Mouse (Mus musculus) heart, adult 2 months (tissue): Measurements from ENCODE around the gene Cnksr3. TPM values are rescaled to one million over a fixed set of nuclear protein-coding genes. Genes with fewer than 3 reads are reported as not detected.

Experiments
- DNase-seq, 2 experiments: peaks; one replicate each; pipeline ENCODE4 v3.0.0; 2021
- H3K27ac ChIP-seq: fragments of 200-600 bp; 2 replicates; pipeline ENCODE4 v1.8.1; 2022
- H3K27me3 ChIP-seq: fragments of 200-500 bp; 2 replicates; pipeline ENCODE4 v1.6.1; 2012; ENCODE audit warnings: mild to moderate bottlenecking, low read length, inconsistent platforms, mixed read lengths; ENCODE audit not compliant: control insufficient read depth, insufficient read depth
- H3K36me3 ChIP-seq: fragments of 200-500 bp; 2 replicates; pipeline ENCODE4 v1.6.1; 2012; ENCODE audit warnings: low read length, inconsistent platforms; ENCODE audit not compliant: control insufficient read depth, insufficient read depth
- H3K4me1 ChIP-seq: fragments of 200-500 bp; 2 replicates; pipeline ENCODE4 v1.6.1; 2011; ENCODE audit warnings: low read length; ENCODE audit not compliant: control insufficient read depth, insufficient read depth
- H3K4me3 ChIP-seq: fragments of 200-600 bp; 2 replicates; pipeline ENCODE4 v1.8.1; 2022
- H3K79me2 ChIP-seq: fragments of 200-500 bp; replicated peaks from 2 replicates; pipeline ENCODE4 v1.6.1; 2012; ENCODE audit warnings: mild to moderate bottlenecking, inconsistent platforms, low read length, moderate library complexity, mixed read lengths; ENCODE audit not compliant: control insufficient read depth, insufficient read depth
- H3K9ac ChIP-seq: fragments of 200-500 bp; 2 replicates; pipeline ENCODE4 v1.6.1; 2012; ENCODE audit warnings: low read depth, mild to moderate bottlenecking, control low read depth, inconsistent platforms, low read length, mixed read lengths
- CTCF ChIP-seq: fragments of 200-600 bp; IDR thresholded peaks from 2 replicates; pipeline ENCODE4 v1.8.1; 2022; ENCODE audit warnings: antibody characterized with exemption, mild to moderate bottlenecking, moderate library complexity
- EP300 ChIP-seq: fragments of 200-500 bp; IDR thresholded peaks from 2 replicates; pipeline ENCODE4 v1.6.1; 2011; ENCODE audit warnings: low read depth, low read length, control low read depth; ENCODE audit not compliant: insufficient read depth
- POLR2A ChIP-seq: fragments of 200-500 bp; IDR thresholded peaks from 2 replicates; pipeline ENCODE4 v1.6.1; 2011; ENCODE audit warnings: mild to moderate bottlenecking, low read depth, low read length, control low read depth; ENCODE audit not compliant: insufficient read depth
- WGBS: fragments of 180-500 bp; shearing (Covaris S2); methylation state at CpG from one replicate; pipeline ENCODE4 v1.1.7; 2018; 5-methylcytosine and 5-hydroxymethylcytosine counted together
- intact Hi-C: fragments of 180-260 bp; cut with DNase I; formaldehyde crosslinking; loops from one replicate; pipeline ENCODE4 v1.15.1; 2025
- polyA plus RNA-seq: library from polyadenylated mRNA; depleted of rRNA; stranded (reverse); fragments of >200 nt; gene quantifications from 2 replicates; pipeline ENCODE4 v1.2.3, GENCODE M21; 2012
- total RNA-seq, 2 experiments: library from RNA; stranded (reverse); gene quantifications; 2 replicates each; pipeline ENCODE4 v1.2.3; 2021

The Cnksr3 gene
- total and polyA plus RNA-seq, 3 experiments = 10.4 to 28.3 (median 22.2) TPM

DNA sequence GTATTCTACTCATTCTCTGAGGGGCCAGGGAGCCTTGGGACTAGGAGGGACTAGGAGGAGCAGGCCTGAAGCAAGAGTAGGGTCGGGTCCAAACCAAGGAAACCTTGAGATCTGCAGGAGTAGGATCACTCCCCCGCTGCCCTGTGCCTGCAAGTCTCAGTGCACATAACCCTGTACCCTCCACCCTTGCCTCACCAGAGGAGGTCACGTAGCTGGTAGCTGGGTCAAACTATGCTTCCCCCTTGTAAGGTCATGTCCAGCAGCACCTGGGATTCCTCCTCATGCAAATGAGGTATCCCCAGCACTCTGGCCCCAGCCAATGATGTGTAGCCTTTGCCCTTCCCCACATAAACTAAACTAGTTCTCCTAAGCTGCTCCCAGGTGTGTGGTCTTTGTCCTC, 41.6 kb downstream of the Cnksr3 start:
- no peaks in the 10 kb centered on the region for H3K36me3 ChIP-seq
- H3K27me3 ChIP-seq = no peaks in the 10 kb centered on the region
- H3K4me1 ChIP-seq = peaks cover 3% of the 10 kb centered on the region
- intact Hi-C loops = no loop called here
- TF ChIP-seq POLR2A (no peak), CTCF (no peak), EP300 (no peak)
- DNase-seq = no peak
- H3K27ac ChIP-seq = no peak overlapping the region
- H3K4me3 ChIP-seq = no peak overlapping the region
- 92% methylated on average over 3 of the region's 3 CpGs for WGBS
- no peak overlapping the region for H3K9ac ChIP-seq
- H3K79me2 ChIP-seq = peaks cover 12% of the 10 kb centered on the region

DNA sequence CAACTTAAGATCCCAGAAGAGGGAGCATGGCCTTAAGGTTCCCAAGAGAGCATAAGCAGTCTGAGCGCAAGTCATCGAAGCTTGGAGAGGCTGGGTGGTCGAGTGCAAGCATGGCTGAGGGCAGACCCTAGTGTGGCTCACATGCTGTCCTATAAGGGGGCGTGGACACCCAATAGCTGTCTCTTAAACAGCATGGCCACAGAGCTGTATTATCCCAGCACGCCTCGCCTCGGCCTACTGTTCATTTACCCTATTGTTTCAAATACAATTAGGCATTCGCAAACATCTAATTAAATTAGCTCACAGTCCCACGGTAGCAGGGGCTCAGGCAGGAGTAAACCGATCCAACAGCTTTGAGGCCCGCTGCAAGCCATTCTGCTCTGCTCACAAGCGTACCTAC, 49.0 kb downstream of the Cnksr3 start:
- intact Hi-C loops = no loop called here
- DNase-seq = no peak
- no peaks in the 10 kb centered on the region; the same call in 1 of the 2 replicates for H3K36me3 ChIP-seq
- no peak overlapping the region for H3K9ac ChIP-seq
- WGBS = 89% methylated on average over 12 of the region's 12 CpGs
- H3K79me2 ChIP-seq = peaks cover 7% of the 10 kb centered on the region
- no peaks in the 10 kb centered on the region for H3K27me3 ChIP-seq
- H3K27ac ChIP-seq = no peak overlapping the region
- peaks cover 9% of the 10 kb centered on the region for H3K4me1 ChIP-seq
- no peak for TF ChIP-seq EP300
- no peak for TF ChIP-seq POLR2A
- TF ChIP-seq CTCF = no peak
- H3K4me3 ChIP-seq = no peak overlapping the region

DNA sequence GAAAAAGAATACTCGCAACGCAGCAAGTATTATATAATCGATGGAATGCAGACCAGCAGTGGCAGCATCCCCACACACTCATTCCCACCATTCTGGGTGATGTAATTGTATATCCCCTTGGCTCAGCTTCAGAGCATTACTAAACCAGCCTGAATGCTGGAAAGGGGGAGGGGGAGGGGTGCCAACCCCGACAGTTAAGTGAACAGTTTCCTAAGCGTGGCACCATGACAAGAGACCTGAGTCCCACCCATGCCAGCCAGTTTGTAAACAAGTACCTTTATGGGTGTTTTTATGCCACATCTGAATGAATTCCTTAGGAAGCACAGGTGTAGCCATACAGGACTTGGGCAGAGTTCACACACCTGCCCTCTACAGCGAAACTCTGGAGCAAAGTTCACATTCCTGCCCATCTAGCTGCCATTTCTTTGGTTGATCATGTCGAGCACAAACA, 53.0 kb downstream of the Cnksr3 start:
- H3K4me1 ChIP-seq = peaks cover 9% of the 10 kb centered on the region
- H3K27me3 ChIP-seq = no peaks in the 10 kb centered on the region
- intact Hi-C loops = loop anchor here (5.0 kb wide), 1 partner anchor 53 kb away; the partner anchor contains the start of gene Cnksr3
- H3K27ac ChIP-seq = peak overlapping the region; percentile 59
- no peak for DNase-seq
- no peak for TF ChIP-seq POLR2A
- no peak for TF ChIP-seq EP300
- no peak for TF ChIP-seq CTCF
- no peak overlapping the region; the same call in 1 of the 2 replicates for H3K4me3 ChIP-seq
- H3K36me3 ChIP-seq = no peaks in the 10 kb centered on the region; the same call in 1 of the 2 replicates
- H3K9ac ChIP-seq = no peak overlapping the region
- 23% methylated on average over 7 of the region's 7 CpGs for WGBS
- 0 out of 2 replicates have a peak, but pooled peaks cover 1% of the 10 kb centered on the region for H3K79me2 ChIP-seq

DNA sequence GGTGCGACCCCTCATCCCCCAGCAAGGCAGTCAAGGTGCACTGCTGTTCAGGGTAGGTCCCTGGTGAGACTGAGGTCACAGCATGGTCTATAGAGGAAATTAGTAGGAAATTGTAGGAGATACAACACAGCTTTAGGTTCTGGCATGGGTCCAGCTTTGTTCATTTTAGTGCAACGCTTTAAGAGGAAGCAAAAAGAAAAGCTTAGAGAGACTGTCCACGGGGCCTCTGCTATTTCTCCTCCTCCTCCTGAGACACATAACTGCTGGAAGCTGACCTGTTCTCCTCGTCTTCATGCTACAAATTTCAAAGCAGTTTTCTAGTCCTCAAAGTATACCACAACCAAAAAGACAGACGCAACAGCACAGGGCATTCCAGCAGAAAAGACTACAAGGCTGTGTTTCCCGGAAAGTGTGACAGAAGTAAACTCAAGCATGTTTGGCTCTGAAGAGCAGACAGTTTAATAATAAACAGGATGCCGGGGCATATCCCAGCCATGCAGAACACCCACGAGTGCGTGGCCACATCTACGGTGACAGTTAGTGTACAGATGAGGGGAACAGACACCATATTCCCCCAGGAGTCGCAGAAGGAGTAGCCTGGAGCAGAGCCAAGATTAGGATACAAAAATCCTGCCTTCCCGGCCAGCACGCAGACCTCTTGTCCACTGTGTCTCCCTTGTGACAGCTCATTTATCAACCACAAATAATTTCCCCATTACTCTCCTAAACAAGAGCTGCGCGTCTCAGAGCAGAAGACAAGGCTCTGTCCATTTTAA, 53.6 kb downstream of the Cnksr3 start:
- WGBS = 13% methylated on average over 15 of the region's 15 CpGs
- TF ChIP-seq CTCF = no peak
- no peak for TF ChIP-seq POLR2A
- 0 out of 2 replicates have a peak, but pooled peaks have one; percentile 9 for TF ChIP-seq EP300
- H3K27me3 ChIP-seq = no peaks in the 10 kb centered on the region
- H3K4me1 ChIP-seq = peaks cover 9% of the 10 kb centered on the region
- H3K79me2 ChIP-seq = 0 out of 2 replicates have a peak, but pooled peaks cover 1% of the 10 kb centered on the region
- no peak overlapping the region; the same call in 1 of the 2 replicates for H3K4me3 ChIP-seq
- H3K27ac ChIP-seq = peak overlapping the region; percentile 59
- intact Hi-C loops = loop anchor here (5.0 kb wide), 1 partner anchor 54 kb away; the partner anchor contains the start of gene Cnksr3
- DNase-seq = peak; percentile 47 to 48
- peak overlapping the region; percentile 33; the same call in 1 of the 2 replicates for H3K9ac ChIP-seq
- H3K36me3 ChIP-seq = no peaks in the 10 kb centered on the region; the same call in 1 of the 2 replicates

DNA sequence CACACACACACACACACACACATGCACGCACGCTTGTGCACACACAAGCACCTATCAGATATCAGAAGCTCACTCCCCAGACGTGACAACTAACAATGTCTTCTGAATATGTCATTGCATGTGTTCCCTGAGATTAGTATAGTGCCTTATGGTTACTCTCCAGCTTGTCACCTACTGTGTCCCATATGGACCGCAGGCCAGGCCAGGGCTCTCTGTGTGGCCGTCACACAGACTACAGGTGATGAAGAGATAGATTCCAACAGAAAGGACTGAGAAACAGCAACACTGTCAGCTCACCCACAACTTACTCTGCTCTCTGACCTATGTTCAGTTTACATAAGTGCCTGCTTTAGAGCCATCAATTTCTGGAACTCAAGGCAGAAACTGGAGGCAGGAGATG, 57.2 kb downstream of the Cnksr3 start:
- DNase-seq = no peak
- H3K27me3 ChIP-seq = no peaks in the 10 kb centered on the region
- TF ChIP-seq CTCF (no peak), POLR2A (no peak), EP300 (no peak)
- H3K79me2 ChIP-seq = no peaks in the 10 kb centered on the region
- 95% methylated on average over 5 of the region's 5 CpGs for WGBS
- no peak overlapping the region for H3K27ac ChIP-seq
- no peaks in the 10 kb centered on the region; the same call in 1 of the 2 replicates for H3K36me3 ChIP-seq
- no peak overlapping the region for H3K9ac ChIP-seq
- intact Hi-C loops = loop anchor here (5.0 kb wide), 1 partner anchor 57 kb away; the partner anchor contains the start of gene Cnksr3
- peaks cover 9% of the 10 kb centered on the region for H3K4me1 ChIP-seq
- H3K4me3 ChIP-seq = no peak overlapping the region

DNA sequence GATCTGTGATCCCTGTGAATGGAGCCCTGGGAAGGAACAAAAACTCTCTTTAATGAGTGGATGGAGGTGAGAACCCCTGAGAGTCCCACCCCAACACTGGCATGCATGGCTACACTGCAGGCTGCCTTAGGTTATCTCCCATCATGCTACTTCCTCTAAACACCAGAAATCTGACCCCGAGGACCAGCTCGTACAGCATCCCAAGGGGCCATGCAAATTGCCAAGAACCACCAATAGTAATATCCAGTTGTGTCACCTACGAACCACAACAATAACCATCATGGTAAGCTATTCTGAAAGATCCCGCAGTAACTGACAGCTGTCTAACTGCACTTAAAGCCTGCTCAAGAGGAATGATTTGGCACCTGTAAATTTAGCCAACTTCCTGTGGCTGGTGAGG, 59.1 kb downstream of the Cnksr3 start:
- intact Hi-C loops = no loop called here
- no peak for DNase-seq
- WGBS = 76% methylated on average over 4 of the region's 4 CpGs
- H3K4me3 ChIP-seq = no peak overlapping the region
- no peaks in the 10 kb centered on the region for H3K4me1 ChIP-seq
- TF ChIP-seq CTCF (no peak), POLR2A (no peak), EP300 (no peak)
- H3K27ac ChIP-seq = no peak overlapping the region
- no peaks in the 10 kb centered on the region for H3K79me2 ChIP-seq
- no peaks in the 10 kb centered on the region for H3K27me3 ChIP-seq
- no peaks in the 10 kb centered on the region for H3K36me3 ChIP-seq
- H3K9ac ChIP-seq = no peak overlapping the region
